Mouse (Mus musculus) forebrain, embryonic 13.5 days (tissue): ENCODE data around the gene Ifit3b. TPM values are rescaled to one million over a fixed set of nuclear protein-coding genes. Genes with fewer than 3 reads are reported as not detected.
"Not testable (repeated sequence)": the region's sequence is repeated elsewhere in the genome, so short reads cannot be mapped to it uniquely, and the experiment has no call there.

Source experiments
- ATAC-seq: fragments of 200-750 bp; cut with Nextera tagmentation; 2 replicates; pipeline ENCODE4 v1.8.0; 2017
- H3K27ac ChIP-seq: fragments of 300-500 bp; sonication (generic); 2 replicates; pipeline ENCODE4 v1.5.1; 2015; ENCODE audit warnings: inconsistent platforms, mild to moderate bottlenecking, moderate library complexity
- H3K27me3 ChIP-seq: fragments of 300-500 bp; sonication (generic); 2 replicates; pipeline ENCODE4 v1.6.1; 2015; ENCODE audit warnings: mild to moderate bottlenecking, inconsistent platforms
- H3K36me3 ChIP-seq: fragments of 300-500 bp; sonication (generic); 2 replicates; pipeline ENCODE4 v1.6.1; 2015; ENCODE audit warnings: mild to moderate bottlenecking, inconsistent platforms; ENCODE audit not compliant: poor library complexity, severe bottlenecking
- H3K4me1 ChIP-seq: fragments of 300-500 bp; sonication (generic); 2 replicates; pipeline ENCODE4 v1.6.1; 2015; ENCODE audit warnings: inconsistent platforms
- H3K4me2 ChIP-seq: fragments of 300-500 bp; sonication (generic); 2 replicates; pipeline ENCODE4 v1.6.1; 2015; ENCODE audit warnings: inconsistent platforms, mild to moderate bottlenecking, moderate library complexity
- H3K4me3 ChIP-seq: fragments of 300-500 bp; sonication (generic); 2 replicates; pipeline ENCODE4 v1.5.1; 2015; ENCODE audit warnings: mild to moderate bottlenecking, inconsistent platforms
- H3K9ac ChIP-seq: fragments of 300-500 bp; sonication (generic); 2 replicates; pipeline ENCODE4 v1.6.1; 2015; ENCODE audit warnings: mild to moderate bottlenecking, inconsistent platforms
- H3K9me3 ChIP-seq: fragments of 300-500 bp; sonication (generic); replicated peaks from 2 replicates; pipeline ENCODE4 v1.6.1; 2016; ENCODE audit warnings: inconsistent platforms
- WGBS: fragments of 180-500 bp; shearing (Covaris S2); methylation state at CpG from one replicate; pipeline ENCODE4 v1.1.7; 2015; 5-methylcytosine and 5-hydroxymethylcytosine counted together
- polyA plus RNA-seq: library from polyadenylated mRNA; unstranded; fragments of >200 nt; fragmentation: Nextera tagmentation; extraction: Ambion mirVana; gene quantifications from 2 replicates; pipeline ENCODE4 v1.2.1, GENCODE M21; 2015

The Ifit3b gene
- polyA plus RNA-seq: not detected in 2 replicates

GRCm38 (mm10) chr19:34607237-34608051 lies at the start of gene Ifit3b:
TSS of gene Ifit3b (plus strand) at chr19:34607970.
- not testable (repeated sequence) for H3K27ac ChIP-seq, H3K9me3 ChIP-seq, H3K4me1 ChIP-seq, H3K4me2 ChIP-seq, H3K36me3 ChIP-seq, H3K9ac ChIP-seq, H3K4me3 ChIP-seq, H3K27me3 ChIP-seq
- WGBS: 56% methylated on average over 4 of the region's 4 CpGs
- ATAC-seq: peak; percentile 55

DNA sequence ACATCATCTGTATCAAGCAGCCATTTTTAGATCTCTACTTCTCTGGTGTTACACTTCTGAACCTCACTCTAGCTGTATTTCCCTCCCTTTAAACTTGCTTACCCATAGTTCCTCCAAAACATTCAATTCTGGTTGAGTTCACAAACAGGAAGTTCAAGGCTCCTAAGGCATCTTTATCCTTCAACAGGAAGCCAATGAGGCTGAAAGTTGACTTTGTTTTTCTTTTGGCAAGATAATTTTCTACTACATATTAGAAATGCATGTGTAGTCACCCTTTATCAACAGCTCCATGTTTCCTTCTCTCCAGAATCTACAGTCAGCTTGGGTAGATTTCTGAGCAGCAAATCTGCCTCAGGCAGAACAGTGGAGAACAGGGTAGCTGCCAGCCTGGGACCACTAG lies 45.2 kb upstream of the Ifit3b start:
- Histone ChIP-seq H3K27me3 (no peaks in the 10 kb centered on the region), H3K9me3 (no peaks in the 10 kb centered on the region), H3K4me1 (no peaks in the 10 kb centered on the region), H3K4me2 (no peak overlapping the region), H3K27ac (no peak overlapping the region), H3K36me3 (no peaks in the 10 kb centered on the region), H3K9ac (no peak overlapping the region), H3K4me3 (no peak overlapping the region)
- ATAC-seq: no peak

DNA sequence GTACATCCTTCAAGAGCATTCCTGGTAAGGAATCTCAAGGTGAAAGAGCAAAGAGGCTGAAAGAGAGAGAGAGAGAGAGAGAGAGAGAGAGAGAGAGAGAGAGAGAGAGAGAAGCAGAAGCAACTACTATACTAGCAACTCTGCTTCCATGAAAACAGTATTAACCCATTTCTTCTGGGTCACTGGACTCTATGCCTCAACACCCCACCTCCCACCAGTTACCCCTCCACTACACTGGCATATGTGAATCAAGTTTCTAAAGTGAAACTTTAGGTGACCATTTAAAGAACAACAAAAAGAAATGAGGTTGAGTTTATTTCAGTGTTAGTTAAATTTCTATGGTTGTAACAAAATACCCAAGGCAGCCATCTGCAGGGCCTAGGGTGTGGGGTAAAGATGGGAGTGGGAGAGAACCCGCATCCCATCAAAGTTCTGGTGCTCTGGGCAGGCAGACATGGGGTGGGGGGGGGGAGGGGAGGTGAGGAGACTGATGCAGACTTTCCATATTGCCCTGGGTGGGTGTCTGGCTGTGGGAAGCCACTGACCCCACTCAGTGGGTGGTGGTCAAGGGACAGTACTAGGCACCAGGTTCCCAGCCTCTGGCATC lies 41.5 kb upstream of the Ifit3b start:
- H3K9ac ChIP-seq: no peak overlapping the region
- H3K4me1 ChIP-seq: no peaks in the 10 kb centered on the region
- no peak for ATAC-seq
- H3K27me3 ChIP-seq: no peaks in the 10 kb centered on the region
- H3K27ac ChIP-seq: no peak overlapping the region
- 69% methylated on average over 1 of the region's 1 CpGs for WGBS
- H3K4me3 ChIP-seq: no peak overlapping the region
- no peak overlapping the region for H3K4me2 ChIP-seq
- H3K9me3 ChIP-seq: no peaks in the 10 kb centered on the region
- H3K36me3 ChIP-seq: no peaks in the 10 kb centered on the region

GRCm38 (mm10) chr19:34568988-34569895 lies 38.5 kb upstream of the Ifit3b start:
- Histone ChIP-seq H3K9me3 (no peaks in the 10 kb centered on the region), H3K36me3 (no peaks in the 10 kb centered on the region), H3K27me3 (no peaks in the 10 kb centered on the region), H3K4me2 (no peak overlapping the region), H3K4me3 (no peak overlapping the region), H3K4me1 (no peaks in the 10 kb centered on the region), H3K9ac (no peak overlapping the region), H3K27ac (no peak overlapping the region)
- ATAC-seq: no peak
- whole genome bisulfite sequencing: 88% methylated on average over 7 of the region's 7 CpGs

DNA sequence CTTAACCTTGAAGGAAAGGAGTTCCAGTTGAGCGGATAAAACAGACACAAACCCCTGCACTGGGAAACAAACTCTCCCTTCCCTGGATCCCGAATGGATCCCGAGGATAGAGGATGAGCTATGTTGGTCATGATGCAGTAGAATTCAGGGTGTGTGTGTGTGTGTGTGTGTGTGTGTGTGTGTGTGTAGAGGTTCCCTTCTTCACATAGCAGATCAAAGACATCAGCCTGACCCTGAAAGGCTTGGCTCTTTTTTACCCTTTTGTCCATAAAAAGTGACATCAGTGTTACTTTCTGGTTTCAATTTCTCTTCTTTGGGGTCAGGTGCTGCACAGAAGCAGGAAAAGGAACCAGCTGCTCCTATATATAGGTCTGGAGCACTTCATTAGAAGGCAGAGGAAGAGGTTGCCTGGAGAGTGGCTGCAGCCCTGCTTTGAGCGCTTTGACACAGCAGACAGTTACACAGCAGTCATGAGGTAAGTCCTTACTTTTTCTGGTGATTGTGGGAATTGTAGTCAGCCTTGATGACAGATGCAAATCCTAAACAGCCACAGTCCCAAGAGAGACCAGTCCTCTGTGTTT lies 37.8 kb upstream of the Ifit3b start:
- WGBS: 84% methylated on average over 4 of the region's 4 CpGs
- ATAC-seq: no peak
- Histone ChIP-seq H3K36me3 (no peaks in the 10 kb centered on the region), H3K27me3 (no peaks in the 10 kb centered on the region), H3K4me3 (no peak overlapping the region), H3K9ac (no peak overlapping the region), H3K9me3 (no peaks in the 10 kb centered on the region), H3K27ac (no peak overlapping the region), H3K4me2 (no peak overlapping the region), H3K4me1 (no peaks in the 10 kb centered on the region)

DNA sequence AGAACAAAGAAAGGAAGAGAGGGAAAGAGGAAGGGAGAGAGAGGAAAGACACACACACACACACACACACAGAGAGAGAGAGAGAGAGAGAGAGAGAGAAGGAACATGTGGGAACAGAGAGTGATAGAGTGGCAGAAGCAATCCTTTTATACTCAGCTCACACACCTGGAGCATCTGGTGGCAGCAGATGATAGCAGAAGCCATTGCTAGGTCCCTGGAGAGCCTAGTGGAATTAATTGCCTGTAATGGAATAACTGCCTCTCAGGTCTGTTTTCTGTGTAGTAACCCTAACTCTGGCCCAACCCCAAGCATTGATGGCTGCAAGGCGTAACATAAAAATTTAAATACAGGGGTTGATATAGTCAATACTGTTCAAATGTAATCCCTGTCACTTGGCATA lies 36.7 kb upstream of the Ifit3b start:
- ATAC-seq: no peak
- H3K9ac ChIP-seq: no peak overlapping the region
- H3K27ac ChIP-seq: no peak overlapping the region
- no peaks in the 10 kb centered on the region for H3K4me1 ChIP-seq
- H3K4me2 ChIP-seq: no peak overlapping the region
- H3K27me3 ChIP-seq: no peaks in the 10 kb centered on the region
- 88% methylated on average over 1 of the region's 1 CpGs for WGBS
- no peak overlapping the region for H3K4me3 ChIP-seq
- H3K36me3 ChIP-seq: no peaks in the 10 kb centered on the region
- no peaks in the 10 kb centered on the region for H3K9me3 ChIP-seq

- 94% methylated on average over 5 of the region's 5 CpGs for WGBS
- Histone ChIP-seq H3K9ac (no peak overlapping the region), H3K9me3 (no peaks in the 10 kb centered on the region), H3K4me3 (no peak overlapping the region), H3K4me1 (no peaks in the 10 kb centered on the region), H3K36me3 (no peaks in the 10 kb centered on the region), H3K4me2 (no peak overlapping the region), H3K27ac (no peak overlapping the region), H3K27me3 (no peaks in the 10 kb centered on the region)
- ATAC-seq: no peak
Measured at GRCm38 (mm10) chr19:34573650-34574049, 34.1 kb upstream of the Ifit3b start.

GRCm38 (mm10) chr19:34577121-34577520 lies 30.6 kb upstream of the Ifit3b start:
- 88% methylated on average over 1 of the region's 1 CpGs for WGBS
- H3K4me1 ChIP-seq: no peaks in the 10 kb centered on the region
- no peak overlapping the region for H3K27ac ChIP-seq

GRCm38 (mm10) chr19:34582696-34583095 lies 25.1 kb upstream of the Ifit3b start:
- H3K4me3 ChIP-seq, H3K4me1 ChIP-seq, H3K9ac ChIP-seq, H3K9me3 ChIP-seq, H3K27me3 ChIP-seq, H3K27ac ChIP-seq, H3K4me2 ChIP-seq, H3K36me3 ChIP-seq, ATAC-seq: not testable (repeated sequence)
- WGBS: 81% methylated on average over 2 of the region's 2 CpGs

More at GRCm38 (mm10) chr19:34577121-34577520, 30.6 kb upstream of the Ifit3b start:
- no peak for ATAC-seq
- Histone ChIP-seq H3K36me3 (no peaks in the 10 kb centered on the region), H3K4me2 (no peak overlapping the region), H3K4me3 (no peak overlapping the region), H3K9ac (no peak overlapping the region), H3K9me3 (no peaks in the 10 kb centered on the region), H3K27me3 (no peaks in the 10 kb centered on the region)

DNA sequence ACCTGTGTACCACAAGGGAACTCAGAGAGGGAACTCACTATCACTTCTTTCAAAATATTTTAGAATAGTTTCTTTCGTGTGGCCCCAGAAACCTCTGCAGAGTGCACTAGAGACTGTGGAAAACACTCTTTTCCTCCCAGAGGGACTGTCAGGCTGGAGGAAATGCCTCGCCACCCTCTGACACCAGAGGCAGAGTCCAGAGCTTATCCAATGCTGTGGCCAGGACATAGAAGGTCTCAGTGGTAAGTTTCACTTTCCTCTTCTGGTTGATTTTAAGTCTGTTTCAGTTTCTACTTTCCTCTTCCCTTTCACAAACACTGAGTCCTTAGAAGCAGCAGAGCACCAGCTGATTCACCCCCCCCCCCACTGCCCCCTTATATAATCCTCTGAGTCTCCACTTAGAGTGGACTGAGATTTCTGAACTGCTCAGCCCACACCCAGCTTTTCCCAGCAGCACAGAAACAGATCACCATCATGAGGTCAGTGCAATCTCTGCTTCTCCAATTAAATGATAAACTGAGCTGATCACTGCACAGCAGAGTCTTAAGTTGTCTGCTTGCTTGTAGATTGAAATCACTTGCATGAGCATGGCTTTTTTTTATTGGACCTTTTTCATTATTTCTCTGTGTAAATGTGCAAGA lies 24.5 kb upstream of the Ifit3b start, which contains the start of gene Ifit3:
Gene Ifit3, plus strand, starts transcription at position 406 of the 641 bp plus-strand sequence.
- H3K27me3 ChIP-seq, H3K27ac ChIP-seq, H3K9ac ChIP-seq, H3K4me2 ChIP-seq, H3K36me3 ChIP-seq, H3K9me3 ChIP-seq, H3K4me3 ChIP-seq, H3K4me1 ChIP-seq, ATAC-seq: not testable (repeated sequence)
- WGBS: 82% methylated on average over 2 of the region's 2 CpGs

DNA sequence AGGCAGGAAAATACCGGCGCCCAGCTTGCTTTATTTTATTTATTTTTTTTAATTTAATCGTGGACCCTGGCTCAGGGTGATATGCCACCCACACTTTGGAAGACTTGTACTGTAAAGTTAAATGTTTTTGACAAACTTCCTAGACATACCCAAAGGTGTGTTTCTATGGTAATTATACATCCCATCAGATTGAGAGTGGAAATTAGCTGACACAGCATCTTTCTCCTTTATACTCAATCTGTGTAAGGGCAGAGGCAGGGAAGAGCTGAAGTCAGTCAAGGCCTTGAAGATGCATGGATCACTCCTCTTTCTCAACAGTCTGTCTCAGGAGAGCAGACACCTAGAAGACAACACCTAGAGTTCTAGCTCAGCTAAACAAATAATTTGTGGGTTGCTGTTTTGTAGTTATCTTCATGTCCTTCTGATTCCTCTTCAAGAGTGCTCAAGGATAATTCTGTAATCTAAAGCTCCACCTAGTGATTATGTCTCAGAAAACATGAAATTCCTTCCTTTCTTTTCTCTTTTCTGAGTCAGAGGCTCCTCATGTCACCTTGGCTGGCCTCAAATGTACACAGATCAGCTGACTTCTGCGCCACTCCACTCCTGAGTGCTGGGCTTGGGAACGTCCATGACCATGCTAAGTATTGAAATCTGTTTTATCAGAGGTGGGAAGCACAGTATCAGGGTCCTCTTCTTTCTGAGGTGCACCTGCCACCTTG lies 21.9 kb upstream of the Ifit3b start:
- H3K4me2 ChIP-seq, H3K4me3 ChIP-seq, H3K27me3 ChIP-seq, H3K36me3 ChIP-seq, H3K4me1 ChIP-seq, ATAC-seq, H3K9me3 ChIP-seq, H3K9ac ChIP-seq, H3K27ac ChIP-seq: not testable (repeated sequence)
- 73% methylated on average over 5 of the region's 5 CpGs for WGBS
